Mouse (Mus musculus) kidney, adult 8-10 months (tissue): ENCODE measurements at regions not wholly inside any gene's neighbourhood (a gene's known extent, or its start where the extent isn't known, plus 50 kb on each side); places are given as distances from the start of the nearest gene placed in this dataset.

ENCODE experiments used
- DNase-seq, 2 experiments: peaks; one replicate each; pipeline ENCODE4 v3.0.0; 2022

DNA sequence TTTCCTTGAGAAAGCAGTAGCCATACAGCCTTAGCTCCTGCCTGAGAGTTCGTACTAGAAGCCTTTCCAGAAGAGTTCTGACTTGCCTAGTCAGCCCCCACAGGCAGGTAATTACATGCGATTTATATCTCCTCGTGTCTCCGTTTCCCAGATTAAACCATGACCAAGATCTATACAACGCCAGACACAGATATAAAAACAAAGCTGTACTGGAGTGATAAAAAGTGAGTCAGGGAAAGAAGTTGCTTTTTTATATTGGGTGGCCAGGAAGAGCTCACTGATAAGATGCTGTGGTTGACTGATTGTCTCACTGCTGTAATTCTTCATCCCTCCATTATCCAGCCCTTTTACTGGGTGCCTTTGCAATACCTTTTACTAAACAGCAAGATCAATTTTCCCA, 64.4 kb upstream of the Asb5 start:
- no peak for DNase-seq

DNA sequence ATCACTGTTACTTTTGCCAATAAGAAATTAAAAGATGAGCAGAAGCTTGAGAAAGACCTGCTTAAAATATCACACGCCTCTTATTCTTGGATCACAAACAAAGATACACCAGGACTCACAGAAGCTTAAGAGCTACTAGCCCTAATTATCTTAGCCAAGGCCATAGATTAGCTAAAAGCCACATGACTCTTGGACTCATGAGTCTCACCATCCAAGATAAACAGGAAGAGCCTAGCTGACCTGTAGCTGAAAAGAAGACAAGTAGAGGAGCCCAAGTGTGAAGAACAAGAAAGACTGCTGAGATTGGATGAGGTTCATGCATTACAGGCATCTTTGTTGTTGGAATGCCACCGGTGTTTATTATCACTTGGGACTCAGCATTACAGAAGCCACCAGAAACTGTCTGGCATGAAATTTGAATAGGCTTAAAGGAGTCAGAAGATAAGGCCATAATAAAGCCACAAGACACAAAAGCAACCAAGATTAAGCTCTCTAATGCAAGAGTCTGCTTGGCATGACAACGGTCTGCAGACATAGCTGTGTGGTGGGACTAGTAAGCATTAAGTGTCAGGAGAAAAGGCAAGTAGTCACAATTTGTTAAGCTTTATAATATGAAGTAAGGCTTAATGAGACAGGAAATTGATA, 63.8 kb upstream of the Asb5 start:
- DNase-seq = no peak
